Mouse (Mus musculus): Measurements from ENCODE around the gene Kcp. TPM values are rescaled to one million over a fixed set of nuclear protein-coding genes. Genes with fewer than 3 reads are reported as not detected.
A peak's percentile ranks its signal among the peaks of the same experiment; 100 is the strongest.

Kcp gene
- polyA plus RNA-seq, 1 experiment from 2014 or later, result 14.1 TPM

DNA sequence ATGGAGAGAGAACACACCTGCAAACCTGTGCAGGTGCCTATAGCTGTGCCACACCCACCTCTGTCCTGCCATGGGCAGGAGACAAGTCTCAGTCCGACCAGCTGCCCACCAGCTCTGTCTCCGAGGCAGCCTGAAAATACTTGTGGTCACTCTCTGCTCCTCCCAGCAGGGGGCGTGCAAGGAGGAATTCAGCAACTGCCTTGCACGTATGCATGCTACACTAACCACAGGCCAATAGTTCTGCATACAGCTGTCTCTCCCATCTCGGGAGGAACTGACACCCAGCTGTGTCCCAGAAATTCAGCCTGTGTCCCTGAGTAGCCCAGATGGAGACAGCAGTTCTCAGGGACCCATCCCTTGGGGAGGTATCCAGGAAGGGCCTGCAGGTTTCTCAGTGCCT, 9.4 kb upstream of the Kcp start:
- 6% methylated on average over 5 of the region's 5 CpGs for WGBS
- no peak overlapping the region for H3K4me3 ChIP-seq
- no peak overlapping the region for H3K4me2 ChIP-seq
- peaks cover 8% of the 10 kb centered on the region; the same call in 1 of the 2 replicates for H3K4me1 ChIP-seq
- H3K9ac ChIP-seq, result no peak overlapping the region
- H3K9me3 ChIP-seq, result no peaks in the 10 kb centered on the region
- H3K27me3 ChIP-seq, result no peaks in the 10 kb centered on the region
- H3K36me3 ChIP-seq, result no peaks in the 10 kb centered on the region
- ATAC-seq (ENCODE audit: borderline replicate concordance, extremely low read depth, low FRiP score, low TSS enrichment), result no peak
- H3K27ac ChIP-seq, result no peak overlapping the region

DNA sequence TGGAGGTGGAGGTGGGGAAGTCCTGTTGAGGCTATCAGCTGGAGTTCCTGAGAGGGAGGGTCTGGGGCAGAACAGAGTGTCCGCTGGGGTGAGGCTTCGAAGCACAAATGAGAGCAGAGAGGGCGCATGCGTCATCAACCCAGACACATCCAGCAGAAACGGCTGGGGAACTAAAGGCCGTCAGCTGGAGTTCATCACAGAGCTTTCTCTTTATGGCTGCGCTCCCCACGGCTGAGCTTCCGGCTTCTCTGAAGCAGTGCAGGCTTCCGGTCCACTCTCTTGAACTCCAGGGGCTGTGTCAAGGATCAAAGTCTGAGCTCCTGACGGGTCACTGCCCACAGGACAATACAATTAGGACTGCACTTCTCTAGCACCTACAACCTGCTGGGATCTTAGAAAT, 5.5 kb upstream of the Kcp start:
- H3K9me3 ChIP-seq, result no peaks in the 10 kb centered on the region
- H3K4me2 ChIP-seq, result peak overlapping the region; percentile 46
- no peak overlapping the region for H3K9ac ChIP-seq
- H3K4me1 ChIP-seq, result peaks cover 8% of the 10 kb centered on the region; the same call in 1 of the 2 replicates
- no peaks in the 10 kb centered on the region for H3K36me3 ChIP-seq
- peak overlapping the region; percentile 9 for H3K4me3 ChIP-seq
- peak; percentile 82 for ATAC-seq (ENCODE audit: borderline replicate concordance, extremely low read depth, low FRiP score, low TSS enrichment)
- no peaks in the 10 kb centered on the region for H3K27me3 ChIP-seq
- WGBS, result 0% methylated on average over 11 of the region's 11 CpGs
- peak overlapping the region; percentile 38 for H3K27ac ChIP-seq

DNA sequence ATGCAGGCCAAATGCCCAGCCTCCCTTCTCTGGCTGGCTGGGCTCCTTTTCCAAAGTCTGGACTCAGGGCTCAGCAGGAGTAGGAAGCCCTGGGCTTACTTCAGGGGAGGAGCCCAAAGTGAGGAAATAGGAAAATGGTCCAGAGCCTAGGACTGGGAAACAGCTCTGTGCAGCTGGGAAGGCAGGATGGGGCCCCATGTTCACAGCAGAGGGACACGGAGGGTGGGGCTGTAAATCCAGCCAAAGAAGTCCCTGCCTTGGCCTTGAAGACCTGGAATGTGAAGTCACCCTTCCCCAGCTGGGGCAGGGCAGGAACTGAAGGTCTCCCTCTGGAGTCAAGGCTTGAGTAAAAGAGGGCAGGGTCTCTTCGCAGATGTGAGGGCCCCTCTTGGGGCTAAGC, 1.3 kb upstream of the Kcp start:
- H3K27me3 ChIP-seq, result 0 out of 2 replicates have a peak, but pooled peaks cover 3% of the 10 kb centered on the region
- H3K27ac ChIP-seq, result 0 out of 2 replicates have a peak overlapping the region, but pooled peaks have one; percentile 0
- H3K4me1 ChIP-seq, result peaks cover 20% of the 10 kb centered on the region
- H3K36me3 ChIP-seq, result no peaks in the 10 kb centered on the region
- no peak overlapping the region for H3K4me3 ChIP-seq
- H3K9me3 ChIP-seq, result no peaks in the 10 kb centered on the region
- no peak for ATAC-seq (ENCODE audit: borderline replicate concordance, extremely low read depth, low FRiP score, low TSS enrichment)
- H3K4me2 ChIP-seq, result no peak overlapping the region
- 39% methylated on average over 2 of the region's 2 CpGs for WGBS
- no peak overlapping the region for H3K9ac ChIP-seq

DNA sequence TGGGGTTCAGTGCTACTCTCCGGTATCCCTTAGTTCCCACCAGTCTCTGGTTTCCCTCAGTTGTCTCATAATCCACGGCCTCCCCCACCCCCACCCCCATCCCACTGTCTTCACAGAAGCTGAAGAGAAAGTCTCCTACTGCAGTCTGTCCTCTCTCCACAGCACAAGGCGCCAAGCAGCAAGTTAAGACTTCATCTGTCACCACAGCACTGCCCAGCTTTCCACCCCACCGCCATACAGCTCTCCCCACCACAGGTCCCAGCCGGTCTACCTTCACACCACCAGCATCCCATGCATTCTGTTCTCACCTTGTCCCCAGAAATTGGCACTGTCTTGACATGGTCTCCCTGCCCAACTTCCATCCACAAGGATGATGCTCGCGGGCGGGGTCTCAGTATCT, 918 bp downstream of the Kcp start:
- H3K27ac ChIP-seq, result no peak overlapping the region
- peak overlapping the region; percentile 59 for H3K4me3 ChIP-seq
- H3K9ac ChIP-seq, result peak overlapping the region; percentile 42
- H3K9me3 ChIP-seq, result no peaks in the 10 kb centered on the region
- H3K27me3 ChIP-seq, result 0 out of 2 replicates have a peak, but pooled peaks cover 3% of the 10 kb centered on the region
- peaks cover 11% of the 10 kb centered on the region; the same call in 1 of the 2 replicates for H3K4me1 ChIP-seq
- peak overlapping the region; percentile 87 for H3K4me2 ChIP-seq
- 22% methylated on average over 8 of the region's 8 CpGs for WGBS
- ATAC-seq (ENCODE audit: borderline replicate concordance, extremely low read depth, low FRiP score, low TSS enrichment), result no peak
- H3K36me3 ChIP-seq, result no peaks in the 10 kb centered on the region

DNA sequence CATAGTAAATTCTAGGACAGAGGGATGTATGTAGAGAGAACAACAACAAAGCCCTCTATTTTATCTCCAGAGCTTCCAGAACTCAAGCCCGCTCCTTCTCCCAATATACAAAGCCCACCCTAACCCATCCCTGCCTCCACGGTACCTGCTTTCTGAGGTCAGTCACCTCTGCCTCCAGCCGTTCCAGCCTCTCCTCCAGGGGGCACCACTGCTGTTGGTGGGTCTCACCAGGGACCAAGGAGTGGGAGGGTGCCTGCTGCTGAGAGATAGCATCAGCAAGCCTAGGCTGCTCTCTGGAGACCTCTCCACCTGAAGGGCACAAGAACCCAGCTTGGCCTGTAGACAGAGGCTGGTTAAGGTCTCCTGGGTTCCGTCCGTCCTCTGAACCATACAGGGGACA, 2.3 kb downstream of the Kcp start:
- H3K4me3 ChIP-seq, result no peak overlapping the region
- H3K36me3 ChIP-seq, result no peaks in the 10 kb centered on the region
- H3K9ac ChIP-seq, result no peak overlapping the region
- H3K27me3 ChIP-seq, result 0 out of 2 replicates have a peak, but pooled peaks cover 3% of the 10 kb centered on the region
- WGBS, result 86% methylated on average over 5 of the region's 5 CpGs
- no peak overlapping the region for H3K27ac ChIP-seq
- ATAC-seq (ENCODE audit: borderline replicate concordance, extremely low read depth, low FRiP score, low TSS enrichment), result no peak
- no peak overlapping the region for H3K4me2 ChIP-seq
- H3K4me1 ChIP-seq, result peaks cover 11% of the 10 kb centered on the region; the same call in 1 of the 2 replicates
- no peaks in the 10 kb centered on the region for H3K9me3 ChIP-seq

DNA sequence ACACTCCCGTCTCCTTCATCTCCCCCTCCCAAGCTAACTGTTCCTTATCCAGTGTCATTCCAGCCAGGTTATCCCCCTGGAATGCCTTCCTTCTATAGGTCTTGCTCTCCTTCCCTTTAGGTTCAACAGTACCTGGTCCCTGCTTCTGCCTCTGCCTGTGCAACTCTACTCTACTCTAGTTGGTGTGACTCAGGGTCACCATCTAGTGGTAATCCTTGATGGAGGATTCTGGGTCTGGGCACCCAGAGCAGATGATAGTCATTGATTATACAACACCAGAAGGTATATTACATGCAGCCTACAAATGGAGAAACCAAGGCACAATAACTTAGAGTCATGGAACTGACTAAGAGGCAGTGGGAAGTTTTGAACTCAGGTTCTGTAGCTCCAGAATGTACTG, 6.2 kb downstream of the Kcp start:
- H3K27ac ChIP-seq, result no peak overlapping the region
- H3K9ac ChIP-seq, result no peak overlapping the region
- H3K36me3 ChIP-seq, result peaks cover 2% of the 10 kb centered on the region; the same call in 1 of the 2 replicates
- peaks cover 3% of the 10 kb centered on the region; the same call in 1 of the 2 replicates for H3K4me1 ChIP-seq
- no peaks in the 10 kb centered on the region for H3K9me3 ChIP-seq
- ATAC-seq (ENCODE audit: borderline replicate concordance, extremely low read depth, low FRiP score, low TSS enrichment), result no peak
- H3K4me3 ChIP-seq, result no peak overlapping the region
- WGBS, result 100% methylated on average over 1 of the region's 1 CpGs
- peaks cover 8% of the 10 kb centered on the region for H3K27me3 ChIP-seq
- H3K4me2 ChIP-seq, result no peak overlapping the region

DNA sequence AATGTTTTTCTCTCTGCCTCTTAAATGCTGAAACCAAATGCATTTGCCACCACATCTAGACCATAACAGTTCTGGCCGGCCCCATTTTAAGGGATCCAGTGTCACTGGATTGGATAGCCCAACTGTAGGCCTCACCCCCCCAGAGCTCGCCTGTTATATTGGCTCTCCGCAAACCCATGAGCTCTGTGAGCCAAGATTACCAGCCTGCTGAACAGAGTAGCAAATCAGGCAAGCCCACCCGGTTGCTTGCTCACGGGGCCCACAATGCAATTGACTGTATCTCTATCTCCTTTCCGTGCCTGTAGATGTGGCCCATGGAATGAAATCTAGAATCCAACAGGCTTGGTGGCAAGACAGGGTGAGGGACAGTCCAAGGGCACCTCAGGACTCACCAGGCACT, 6.9 kb downstream of the Kcp start:
- no peak overlapping the region for H3K4me2 ChIP-seq
- H3K9ac ChIP-seq, result no peak overlapping the region
- no peak overlapping the region for H3K4me3 ChIP-seq
- no peaks in the 10 kb centered on the region for H3K9me3 ChIP-seq
- H3K27me3 ChIP-seq, result peaks cover 13% of the 10 kb centered on the region
- WGBS, result 91% methylated on average over 6 of the region's 6 CpGs
- no peak for ATAC-seq (ENCODE audit: borderline replicate concordance, extremely low read depth, low FRiP score, low TSS enrichment)
- no peaks in the 10 kb centered on the region for H3K4me1 ChIP-seq
- H3K36me3 ChIP-seq, result peaks cover 2% of the 10 kb centered on the region; the same call in 1 of the 2 replicates
- H3K27ac ChIP-seq, result no peak overlapping the region

DNA sequence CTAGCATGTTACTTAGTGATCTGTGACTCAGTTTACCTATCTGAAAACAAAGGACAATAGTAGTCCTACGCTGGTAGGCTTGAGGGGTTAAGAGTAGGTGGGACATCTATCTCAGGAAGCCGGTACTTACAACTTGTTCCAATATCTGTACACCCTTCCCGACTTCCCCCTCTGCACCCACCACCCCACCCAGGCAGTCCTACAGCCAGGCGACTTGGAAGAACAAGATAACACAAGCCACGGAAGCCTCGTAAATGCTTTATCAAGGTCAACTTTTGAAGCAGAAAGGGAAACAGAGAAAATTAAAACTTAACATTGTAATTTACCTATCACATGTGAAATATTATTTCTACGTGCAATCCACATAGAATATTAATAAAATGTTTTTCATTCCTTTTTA, 7.6 kb downstream of the Kcp start:
- no peaks in the 10 kb centered on the region for H3K9me3 ChIP-seq
- H3K4me1 ChIP-seq, result no peaks in the 10 kb centered on the region
- H3K4me3 ChIP-seq, result no peak overlapping the region
- peaks cover 16% of the 10 kb centered on the region for H3K27me3 ChIP-seq
- H3K4me2 ChIP-seq, result no peak overlapping the region
- H3K9ac ChIP-seq, result no peak overlapping the region
- no peak overlapping the region for H3K27ac ChIP-seq
- WGBS, result 88% methylated on average over 7 of the region's 7 CpGs
- peaks cover 2% of the 10 kb centered on the region; the same call in 1 of the 2 replicates for H3K36me3 ChIP-seq
- no peak for ATAC-seq (ENCODE audit: borderline replicate concordance, extremely low read depth, low FRiP score, low TSS enrichment)

DNA sequence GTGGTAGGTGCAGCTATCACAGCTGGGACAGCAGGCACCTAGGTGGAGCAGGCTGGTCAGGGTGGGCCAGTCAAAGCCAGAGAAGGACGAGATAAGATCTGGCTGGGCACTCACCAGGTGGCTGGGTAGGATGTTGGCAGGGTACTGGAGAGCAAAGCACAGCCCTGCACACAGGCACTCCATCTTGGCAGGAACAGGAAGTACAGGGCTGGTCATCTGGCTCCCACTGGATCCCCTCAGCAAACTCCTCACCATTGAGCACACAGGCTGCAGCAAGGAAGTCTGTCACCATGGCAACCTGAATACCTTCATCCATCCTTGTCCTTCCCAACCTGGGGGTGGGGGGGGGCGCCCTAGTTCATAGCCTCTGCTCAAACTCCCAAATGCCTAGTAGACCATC, 10.0 kb downstream of the Kcp start:
- H3K36me3 ChIP-seq, result peaks cover 2% of the 10 kb centered on the region; the same call in 1 of the 2 replicates
- peaks cover 16% of the 10 kb centered on the region for H3K27me3 ChIP-seq
- 32% methylated on average over 2 of the region's 2 CpGs for WGBS
- no peak overlapping the region for H3K4me2 ChIP-seq
- ATAC-seq (ENCODE audit: borderline replicate concordance, extremely low read depth, low FRiP score, low TSS enrichment), result no peak
- no peak overlapping the region for H3K9ac ChIP-seq
- H3K4me3 ChIP-seq, result no peak overlapping the region
- H3K4me1 ChIP-seq, result no peaks in the 10 kb centered on the region
- H3K27ac ChIP-seq, result no peak overlapping the region
- H3K9me3 ChIP-seq, result no peaks in the 10 kb centered on the region

DNA sequence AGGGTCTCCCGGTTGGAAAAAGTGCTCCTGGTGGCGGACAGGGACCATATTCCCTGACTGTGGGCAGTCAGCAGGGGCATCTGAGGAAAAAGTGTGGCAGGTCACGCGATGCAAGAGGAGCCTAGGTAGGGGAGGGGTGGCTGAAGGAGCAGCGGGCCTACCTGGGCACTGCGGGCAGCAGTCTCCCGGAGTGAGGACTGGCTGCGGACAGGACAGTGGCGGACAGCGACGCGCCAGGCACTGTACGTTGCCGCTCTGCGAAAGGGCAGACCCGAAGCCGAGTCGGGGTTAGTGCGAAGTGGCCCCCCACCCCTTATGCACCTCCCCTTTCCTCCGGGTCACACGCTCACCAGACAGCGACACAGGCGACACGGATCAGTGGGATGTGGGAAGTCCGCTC, 11.5 kb downstream of the Kcp start:
- Histone ChIP-seq H3K27ac (no peak overlapping the region), H3K4me3 (no peak overlapping the region), H3K27me3 (peaks cover 16% of the 10 kb centered on the region), H3K9me3 (no peaks in the 10 kb centered on the region), H3K4me1 (no peaks in the 10 kb centered on the region), H3K4me2 (no peak overlapping the region), H3K9ac (no peak overlapping the region), H3K36me3 (peaks cover 2% of the 10 kb centered on the region; the same call in 1 of the 2 replicates)
- WGBS, result 30% methylated on average over 25 of the region's 25 CpGs
- ATAC-seq (ENCODE audit: borderline replicate concordance, extremely low read depth, low FRiP score, low TSS enrichment), result 0 out of 2 replicates have a peak, but pooled peaks have one; percentile 28

DNA sequence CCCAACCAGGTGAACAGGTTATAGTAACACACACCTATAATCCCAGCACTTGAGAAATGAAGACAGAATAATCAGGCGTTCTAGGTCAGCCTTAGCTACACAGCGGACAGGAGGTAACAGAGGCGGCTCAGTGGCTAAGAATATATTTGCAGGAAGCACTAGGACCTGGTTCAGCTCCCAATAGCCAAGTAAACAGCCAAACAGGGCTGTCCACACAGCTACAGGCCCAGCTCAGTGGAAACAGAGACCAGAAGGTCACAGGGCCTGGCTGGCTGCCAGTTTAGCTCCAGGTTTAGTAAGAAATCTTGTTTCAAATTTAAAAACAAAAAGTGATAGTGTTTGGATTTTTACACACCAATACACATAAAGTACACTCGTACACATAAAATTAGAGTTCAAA, 13.7 kb downstream of the Kcp start:
- no peak for ATAC-seq (ENCODE audit: borderline replicate concordance, extremely low read depth, low FRiP score, low TSS enrichment)
- 79% methylated on average over 4 of the region's 4 CpGs for WGBS
- no peak overlapping the region for H3K4me2 ChIP-seq
- H3K9me3 ChIP-seq, result no peaks in the 10 kb centered on the region
- H3K27me3 ChIP-seq, result peaks cover 16% of the 10 kb centered on the region
- no peak overlapping the region for H3K9ac ChIP-seq
- no peak overlapping the region for H3K27ac ChIP-seq
- no peak overlapping the region for H3K4me3 ChIP-seq
- peaks cover 2% of the 10 kb centered on the region; the same call in 1 of the 2 replicates for H3K36me3 ChIP-seq
- no peaks in the 10 kb centered on the region for H3K4me1 ChIP-seq

DNA sequence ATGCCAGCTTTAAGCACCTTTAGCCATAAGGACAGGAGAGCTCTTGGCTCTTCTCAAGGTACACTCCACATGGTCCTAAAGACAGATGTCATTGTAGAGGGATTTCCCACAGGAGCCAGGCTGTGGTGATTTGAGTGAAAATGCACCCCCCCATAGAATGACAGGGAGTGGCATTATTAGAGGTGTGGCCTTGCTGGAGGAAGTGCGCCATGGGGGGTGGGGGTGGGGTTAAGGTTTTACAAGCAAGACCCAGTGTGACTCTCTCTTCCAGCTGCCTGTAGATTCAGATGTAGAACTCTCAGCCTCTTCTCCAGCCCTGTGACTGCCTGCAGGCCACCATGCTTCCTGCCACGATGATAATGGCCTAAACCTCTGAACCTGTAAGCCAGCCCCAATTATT, 21.8 kb downstream of the Kcp start:
- Histone ChIP-seq H3K36me3 (no peaks in the 10 kb centered on the region), H3K4me3 (no peak overlapping the region), H3K9me3 (no peaks in the 10 kb centered on the region), H3K4me2 (no peak overlapping the region), H3K27ac (no peak overlapping the region), H3K9ac (no peak overlapping the region), H3K4me1 (no peaks in the 10 kb centered on the region; the same call in 1 of the 2 replicates), H3K27me3 (no peaks in the 10 kb centered on the region)
- ATAC-seq (ENCODE audit: borderline replicate concordance, extremely low read depth, low FRiP score, low TSS enrichment), result no peak
- 48% methylated on average over 2 of the region's 2 CpGs for WGBS
